Mouse (Mus musculus): ENCODE data around the gene Gm44805. TPM values are rescaled to one million over a fixed set of nuclear protein-coding genes. Genes with fewer than 3 reads are reported as not detected.

Gene Gm44805
- polyA plus RNA-seq, 1 experiment from 2014 or later = not detected

GRCm38 (mm10) chr7:19634591-19634990, 46.6 kb downstream of the Gm44805 start:
- ATAC-seq (ENCODE audit: borderline replicate concordance, extremely low read depth, low FRiP score, low TSS enrichment) = no peak
- 90% methylated on average over 2 of the region's 2 CpGs for WGBS
- Histone ChIP-seq H3K36me3 (peaks cover 72% of the 10 kb centered on the region), H3K4me3 (no peak overlapping the region), H3K27me3 (no peaks in the 10 kb centered on the region), H3K9ac (no peak overlapping the region), H3K9me3 (no peaks in the 10 kb centered on the region), H3K4me1 (peaks cover 5% of the 10 kb centered on the region; the same call in 1 of the 2 replicates), H3K27ac (no peak overlapping the region), H3K4me2 (no peak overlapping the region)

- 85% methylated on average over 15 of the region's 15 CpGs for WGBS
- Histone ChIP-seq H3K4me3 (no peak overlapping the region), H3K27me3 (no peaks in the 10 kb centered on the region), H3K4me1 (peaks cover 7% of the 10 kb centered on the region; the same call in 1 of the 2 replicates), H3K4me2 (no peak overlapping the region), H3K36me3 (peaks cover 68% of the 10 kb centered on the region), H3K27ac (no peak overlapping the region), H3K9ac (no peak overlapping the region), H3K9me3 (no peaks in the 10 kb centered on the region)
- no peak for ATAC-seq (ENCODE audit: borderline replicate concordance, extremely low read depth, low FRiP score, low TSS enrichment)
Observed at GRCm38 (mm10) chr7:19633855-19634254, 47.4 kb downstream of the Gm44805 start.

GRCm38 (mm10) chr7:19633197-19633596, 48.0 kb downstream of the Gm44805 start:
- Histone ChIP-seq H3K27ac (no peak overlapping the region), H3K9ac (no peak overlapping the region), H3K4me3 (no peak overlapping the region), H3K27me3 (no peaks in the 10 kb centered on the region), H3K4me2 (no peak overlapping the region), H3K36me3 (peaks cover 61% of the 10 kb centered on the region), H3K4me1 (peaks cover 7% of the 10 kb centered on the region; the same call in 1 of the 2 replicates), H3K9me3 (no peaks in the 10 kb centered on the region)
- no peak for ATAC-seq (ENCODE audit: borderline replicate concordance, extremely low read depth, low FRiP score, low TSS enrichment)
- 80% methylated on average over 17 of the region's 17 CpGs for WGBS

- Histone ChIP-seq H3K27me3 (no peaks in the 10 kb centered on the region), H3K9ac (no peak overlapping the region), H3K4me3 (no peak overlapping the region), H3K36me3 (peaks cover 56% of the 10 kb centered on the region), H3K9me3 (no peaks in the 10 kb centered on the region), H3K4me2 (no peak overlapping the region), H3K27ac (no peak overlapping the region), H3K4me1 (peaks cover 10% of the 10 kb centered on the region; the same call in 1 of the 2 replicates)
- no peak for ATAC-seq (ENCODE audit: borderline replicate concordance, extremely low read depth, low FRiP score, low TSS enrichment)
Observed at GRCm38 (mm10) chr7:19632720-19633119, 48.5 kb downstream of the Gm44805 start.

- H3K9me3 ChIP-seq = no peaks in the 10 kb centered on the region
- ATAC-seq (ENCODE audit: borderline replicate concordance, extremely low read depth, low FRiP score, low TSS enrichment) = no peak
- no peak overlapping the region for H3K4me2 ChIP-seq
- H3K9ac ChIP-seq = no peak overlapping the region
- no peaks in the 10 kb centered on the region for H3K27me3 ChIP-seq
- no peak overlapping the region for H3K27ac ChIP-seq
- H3K36me3 ChIP-seq = peaks cover 52% of the 10 kb centered on the region
- H3K4me3 ChIP-seq = no peak overlapping the region
- H3K4me1 ChIP-seq = peaks cover 12% of the 10 kb centered on the region; the same call in 1 of the 2 replicates
Observed at GRCm38 (mm10) chr7:19632275-19632674, 48.9 kb downstream of the Gm44805 start.

- Histone ChIP-seq H3K36me3 (peaks cover 24% of the 10 kb centered on the region), H3K9ac (peak within 1 kb of the TSS; percentile 41), H3K27me3 (no peaks in the 10 kb centered on the region), H3K4me3 (peak within 1 kb of the TSS; percentile 77), H3K4me1 (peaks cover 12% of the 10 kb centered on the region; the same call in 1 of the 2 replicates), H3K9me3 (no peaks in the 10 kb centered on the region), H3K27ac (peak within 1 kb of the TSS; percentile 91), H3K4me2 (peak within 1 kb of the TSS; percentile 96)
- peak; percentile 66; the same call in 1 of the 2 replicates for ATAC-seq (ENCODE audit: borderline replicate concordance, extremely low read depth, low FRiP score, low TSS enrichment)
- WGBS = 1% methylated on average over 39 of the region's 41 CpGs
Observed at GRCm38 (mm10) chr7:19629361-19629734, 51.9 kb downstream of the Gm44805 start, which contains the start of gene Relb. Gene Relb, minus strand, starts transcription at chr7:19629438.

- H3K27me3 ChIP-seq = no peaks in the 10 kb centered on the region
- ATAC-seq (ENCODE audit: borderline replicate concordance, extremely low read depth, low FRiP score, low TSS enrichment) = peak; percentile 91
- H3K9ac ChIP-seq = peak overlapping the region; percentile 41
- WGBS = under 1% methylated on average over 56 of the region's 57 CpGs
- H3K4me2 ChIP-seq = peak overlapping the region; percentile 96
- no peaks in the 10 kb centered on the region for H3K9me3 ChIP-seq
- H3K4me3 ChIP-seq = peak overlapping the region; percentile 77
- peak overlapping the region; percentile 91 for H3K27ac ChIP-seq
- peaks cover 18% of the 10 kb centered on the region for H3K36me3 ChIP-seq
- peaks cover 12% of the 10 kb centered on the region; the same call in 1 of the 2 replicates for H3K4me1 ChIP-seq
Observed at GRCm38 (mm10) chr7:19628536-19629360, 52.5 kb downstream of the Gm44805 start.

- H3K9me3 ChIP-seq = no peaks in the 10 kb centered on the region
- peak overlapping the region; percentile 96 for H3K4me2 ChIP-seq
- H3K4me1 ChIP-seq = peaks cover 12% of the 10 kb centered on the region; the same call in 1 of the 2 replicates
- WGBS = 12% methylated on average over 17 of the region's 17 CpGs
- H3K27me3 ChIP-seq = no peaks in the 10 kb centered on the region
- no peak overlapping the region for H3K9ac ChIP-seq
- H3K27ac ChIP-seq = peak overlapping the region; percentile 91
- H3K4me3 ChIP-seq = peak overlapping the region; percentile 77
- ATAC-seq (ENCODE audit: borderline replicate concordance, extremely low read depth, low FRiP score, low TSS enrichment) = no peak
- H3K36me3 ChIP-seq = peaks cover 12% of the 10 kb centered on the region
Observed at GRCm38 (mm10) chr7:19628192-19628535, 53.1 kb downstream of the Gm44805 start.

GRCm38 (mm10) chr7:19627721-19628120, 53.5 kb downstream of the Gm44805 start:
- peaks cover 12% of the 10 kb centered on the region; the same call in 1 of the 2 replicates for H3K4me1 ChIP-seq
- 60% methylated on average over 3 of the region's 3 CpGs for WGBS
- H3K9ac ChIP-seq = no peak overlapping the region
- H3K9me3 ChIP-seq = no peaks in the 10 kb centered on the region
- H3K27ac ChIP-seq = peak overlapping the region; percentile 91; the same call in 1 of the 2 replicates
- peaks cover 8% of the 10 kb centered on the region for H3K36me3 ChIP-seq
- H3K4me3 ChIP-seq = peak overlapping the region; percentile 77
- no peak for ATAC-seq (ENCODE audit: borderline replicate concordance, extremely low read depth, low FRiP score, low TSS enrichment)
- H3K4me2 ChIP-seq = peak overlapping the region; percentile 96
- no peaks in the 10 kb centered on the region for H3K27me3 ChIP-seq

- Histone ChIP-seq H3K4me1 (peaks cover 10% of the 10 kb centered on the region; the same call in 1 of the 2 replicates), H3K9ac (no peak overlapping the region), H3K27ac (no peak overlapping the region), H3K36me3 (no peaks in the 10 kb centered on the region), H3K4me3 (no peak overlapping the region), H3K4me2 (no peak overlapping the region), H3K27me3 (0 out of 2 replicates have a peak, but pooled peaks cover 4% of the 10 kb centered on the region), H3K9me3 (no peaks in the 10 kb centered on the region)
- 56% methylated on average over 2 of the region's 2 CpGs for WGBS
- ATAC-seq (ENCODE audit: borderline replicate concordance, extremely low read depth, low FRiP score, low TSS enrichment) = no peak
Observed at GRCm38 (mm10) chr7:19623433-19623832, 57.8 kb downstream of the Gm44805 start.

- Histone ChIP-seq H3K4me2 (no peak overlapping the region), H3K36me3 (no peaks in the 10 kb centered on the region), H3K9me3 (no peaks in the 10 kb centered on the region), H3K4me3 (no peak overlapping the region), H3K9ac (no peak overlapping the region), H3K27ac (no peak overlapping the region), H3K27me3 (0 out of 2 replicates have a peak, but pooled peaks cover 4% of the 10 kb centered on the region), H3K4me1 (peaks cover 5% of the 10 kb centered on the region; the same call in 1 of the 2 replicates)
- ATAC-seq (ENCODE audit: borderline replicate concordance, extremely low read depth, low FRiP score, low TSS enrichment) = no peak
- 32% methylated on average over 6 of the region's 6 CpGs for WGBS
Observed at GRCm38 (mm10) chr7:19622241-19622640, 59.0 kb downstream of the Gm44805 start.

All from lung, embryonic 15.5 days (tissue).